Mouse (Mus musculus) midbrain, postnatal 0 days (tissue): ENCODE measurements at regions not wholly inside any gene's neighbourhood (a gene's known extent, or its start where the extent isn't known, plus 50 kb on each side); places are given as distances from the start of the nearest gene placed in this dataset.

Experiments
- ATAC-seq: fragments of 200-750 bp; cut with Nextera tagmentation; 2 replicates; pipeline ENCODE4 v1.8.0; 2017; ENCODE audit warnings: moderate number of reproducible peaks, mild to moderate bottlenecking, moderate TSS enrichment, moderate library complexity; ENCODE audit not compliant: low FRiP score
- DNase-seq: peaks from one replicate; pipeline ENCODE4 v3.0.0-alpha.2; 2015; ENCODE audit warnings: low spot score
- H3K27ac ChIP-seq: fragments of 300-500 bp; sonication (generic); 2 replicates; pipeline ENCODE4 v1.5.1; 2014; ENCODE audit warnings: low read depth, mild to moderate bottlenecking, low read length, mixed read lengths
- H3K27me3 ChIP-seq: fragments of 300-500 bp; sonication (generic); 2 replicates; pipeline ENCODE4 v1.6.1; 2014; ENCODE audit warnings: low read length, control low read depth, mixed read lengths; ENCODE audit not compliant: insufficient read depth
- H3K36me3 ChIP-seq: fragments of 300-500 bp; sonication (generic); 2 replicates; pipeline ENCODE4 v1.6.1; 2014; ENCODE audit warnings: low read length, control low read depth, mixed read lengths; ENCODE audit not compliant: insufficient read depth
- H3K4me1 ChIP-seq: fragments of 300-500 bp; sonication (generic); 2 replicates; pipeline ENCODE4 v1.6.1; 2014; ENCODE audit warnings: mild to moderate bottlenecking, control low read depth, antibody characterized with exemption, low read length, mixed read lengths; ENCODE audit not compliant: insufficient read depth
- H3K4me2 ChIP-seq: fragments of 300-500 bp; sonication (generic); 2 replicates; pipeline ENCODE4 v1.6.1; 2014; ENCODE audit warnings: low read depth, mild to moderate bottlenecking, low read length, mixed read lengths; ENCODE audit not compliant: poor library complexity, severe bottlenecking
- H3K4me3 ChIP-seq: fragments of 300-500 bp; sonication (generic); 2 replicates; pipeline ENCODE4 v1.5.1; 2014; ENCODE audit warnings: low read depth, mild to moderate bottlenecking, low read length, moderate library complexity
- H3K9ac ChIP-seq: fragments of 300-500 bp; sonication (generic); replicated peaks from 2 replicates; pipeline ENCODE4 v1.6.1; 2014; ENCODE audit warnings: mild to moderate bottlenecking, low read length, moderate library complexity, mixed read lengths; ENCODE audit not compliant: poor library complexity, severe bottlenecking
- H3K9me3 ChIP-seq: fragments of 300-500 bp; sonication (generic); 2 replicates; pipeline ENCODE4 v1.6.1; 2016; ENCODE audit warnings: low read length, control low read depth
- CTCF ChIP-seq: IDR thresholded peaks from 2 replicates; pipeline ENCODE4 v1.5.1; 2016; ENCODE audit warnings: antibody characterized with exemption, mild to moderate bottlenecking
- WGBS: fragments of 180-500 bp; shearing (Covaris S2); extraction: QIAGEN DNeasy Blood & Tissue Kit; methylation state at CpG from one replicate; pipeline ENCODE4 v1.1.7; 2014; 5-methylcytosine and 5-hydroxymethylcytosine counted together

- H3K27ac ChIP-seq: no peak overlapping the region
- no peak overlapping the region for H3K4me3 ChIP-seq
- WGBS: 35% methylated on average over 3 of the region's 3 CpGs
- H3K4me1 ChIP-seq: no peaks in the 10 kb centered on the region
- DNase-seq (no peak), ATAC-seq (no peak)
- no peak overlapping the region for H3K4me2 ChIP-seq
- H3K9ac ChIP-seq: no peak overlapping the region
- no peaks in the 10 kb centered on the region for H3K36me3 ChIP-seq
- no peak for TF ChIP-seq CTCF
- no peaks in the 10 kb centered on the region for H3K27me3 ChIP-seq
- no peaks in the 10 kb centered on the region for H3K9me3 ChIP-seq
These were observed 237.0 kb downstream of the Cps1 start for GRCm38 (mm10) chr1:67359824-67360223.

GRCm38 (mm10) chr1:67366038-67366437 lies 243.2 kb downstream of the Cps1 start:
- 6% methylated on average over 2 of the region's 2 CpGs for WGBS
- Histone ChIP-seq H3K9ac (no peak overlapping the region), H3K9me3 (no peaks in the 10 kb centered on the region), H3K27me3 (no peaks in the 10 kb centered on the region), H3K4me1 (no peaks in the 10 kb centered on the region), H3K36me3 (no peaks in the 10 kb centered on the region), H3K4me3 (no peak overlapping the region), H3K4me2 (no peak overlapping the region), H3K27ac (no peak overlapping the region)
- DNase-seq (no peak), ATAC-seq (no peak)
- no peak for TF ChIP-seq CTCF

DNA sequence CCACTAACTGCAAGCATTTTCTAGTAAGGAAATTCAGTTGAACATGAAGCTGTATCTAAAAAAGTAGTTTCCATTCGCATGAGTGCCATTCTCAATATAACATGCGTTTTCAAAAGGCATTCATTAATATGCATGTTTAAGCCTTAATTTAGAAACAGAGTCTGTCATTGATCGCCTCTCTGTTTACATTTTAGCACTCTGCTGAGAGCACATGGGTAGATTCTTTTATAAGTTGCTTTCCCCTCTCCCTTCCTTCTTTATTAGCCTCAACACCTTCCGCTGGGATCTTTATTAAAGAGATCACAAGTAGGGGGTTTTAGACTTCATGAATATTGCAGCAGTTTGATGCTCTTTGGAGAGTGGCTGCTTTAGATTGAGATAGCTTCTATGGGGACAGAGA lies 243.7 kb downstream of the Cps1 start:
- H3K4me3 ChIP-seq: no peak overlapping the region
- ATAC-seq: no peak
- H3K9me3 ChIP-seq: no peaks in the 10 kb centered on the region
- no peak for DNase-seq
- H3K36me3 ChIP-seq: no peaks in the 10 kb centered on the region
- H3K4me1 ChIP-seq: no peaks in the 10 kb centered on the region
- H3K27ac ChIP-seq: no peak overlapping the region
- no peak overlapping the region for H3K4me2 ChIP-seq
- no peaks in the 10 kb centered on the region for H3K27me3 ChIP-seq
- WGBS: 9% methylated on average over 4 of the region's 4 CpGs
- no peak for TF ChIP-seq CTCF
- no peak overlapping the region for H3K9ac ChIP-seq

DNA sequence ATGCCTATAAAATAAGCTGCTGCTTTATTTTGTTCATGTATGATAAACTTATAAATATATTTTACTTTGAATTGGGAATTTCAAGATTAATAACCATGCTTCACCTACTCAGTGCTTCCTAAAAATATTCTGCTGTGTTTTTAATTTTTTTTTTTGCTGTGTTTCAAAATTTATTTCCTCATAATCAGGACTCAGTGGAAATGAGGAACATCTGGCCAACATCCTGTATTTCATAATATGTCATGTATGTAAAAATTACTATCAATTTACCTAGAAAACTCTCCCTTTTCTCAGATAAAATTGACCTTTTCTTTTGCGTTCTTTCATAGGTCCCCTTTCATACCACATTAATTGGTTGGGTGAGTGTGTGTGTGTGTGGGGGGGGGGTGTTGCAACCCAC lies 259.5 kb downstream of the Cps1 start:
- H3K27ac ChIP-seq: no peak overlapping the region
- no peak for ATAC-seq
- H3K9me3 ChIP-seq: no peaks in the 10 kb centered on the region
- WGBS: 96% methylated on average over 1 of the region's 1 CpGs
- no peaks in the 10 kb centered on the region for H3K27me3 ChIP-seq
- H3K4me1 ChIP-seq: no peaks in the 10 kb centered on the region; the same call in 1 of the 2 replicates
- H3K4me2 ChIP-seq: no peak overlapping the region
- no peak for DNase-seq
- no peak for TF ChIP-seq CTCF
- H3K4me3 ChIP-seq: no peak overlapping the region
- H3K36me3 ChIP-seq: no peaks in the 10 kb centered on the region
- H3K9ac ChIP-seq: no peak overlapping the region

GRCm38 (mm10) chr1:67385377-67385776 lies 262.6 kb downstream of the Cps1 start:
- Histone ChIP-seq H3K27me3 (no peaks in the 10 kb centered on the region), H3K9ac (no peak overlapping the region), H3K4me3 (no peak overlapping the region), H3K4me2 (no peak overlapping the region), H3K27ac (no peak overlapping the region), H3K4me1 (no peaks in the 10 kb centered on the region; the same call in 1 of the 2 replicates), H3K9me3 (no peaks in the 10 kb centered on the region), H3K36me3 (no peaks in the 10 kb centered on the region)
- TF ChIP-seq CTCF: no peak
- no peak for DNase-seq
- ATAC-seq: no peak

DNA sequence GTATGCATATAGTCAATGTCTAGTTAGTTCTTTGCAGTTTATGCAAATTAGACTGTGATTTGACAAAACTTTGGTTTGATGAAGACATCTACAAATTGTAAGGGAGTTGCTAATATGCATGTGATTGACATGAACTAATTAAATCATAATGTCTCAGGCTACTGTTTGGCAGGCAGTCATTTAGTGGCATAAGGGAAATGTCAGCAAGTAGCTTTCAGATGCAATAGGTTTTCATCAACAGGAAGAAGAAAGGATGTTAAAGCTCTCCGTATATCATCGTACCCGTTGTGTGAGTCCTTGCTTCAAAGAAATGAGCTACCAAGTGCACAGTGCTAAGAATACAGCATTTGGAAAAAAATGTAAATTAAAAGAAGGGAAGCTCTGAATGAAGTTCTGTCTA lies 264.1 kb downstream of the Cps1 start:
- Histone ChIP-seq H3K27ac (no peak overlapping the region), H3K27me3 (no peaks in the 10 kb centered on the region), H3K4me3 (no peak overlapping the region), H3K9me3 (no peaks in the 10 kb centered on the region), H3K36me3 (no peaks in the 10 kb centered on the region), H3K9ac (no peak overlapping the region), H3K4me2 (no peak overlapping the region), H3K4me1 (no peaks in the 10 kb centered on the region; the same call in 1 of the 2 replicates)
- no peak for ATAC-seq
- DNase-seq: no peak
- TF ChIP-seq CTCF: no peak
- WGBS: 77% methylated on average over 3 of the region's 3 CpGs
